Comparison of ENCODE assay signal across 13 mouse cellular contexts in genomic region chr7:35258294-35258693, GRCm38 (mm10). TPM values are rescaled to one million over a fixed set of nuclear protein-coding genes. Genes with fewer than 3 reads are reported as not detected.
"Had no signal": no experiment of that assay in that cellular context is flagged by ENCODE, and none has a peak within 500 bp of the region (broad histone marks: within the 10 kb centered on the region; RNA-seq: fewer than 3 reads in every experiment).

No protein-coding gene starts in this region.

- H3K27me3 ChIP-seq: kidney, embryonic 15.5 days; limb, embryonic 15.5 days; neural tube, embryonic 15.5 days had no signal

- H3K9ac ChIP-seq: kidney, embryonic 15.5 days; limb, embryonic 15.5 days; liver, embryonic 12.5 days; neural tube, embryonic 15.5 days had no signal

- H3K4me1 ChIP-seq: limb, embryonic 15.5 days; liver, embryonic 12.5 days; midbrain, embryonic 10.5 days; neural tube, embryonic 15.5 days had no signal

- H3K9me3 ChIP-seq: kidney, embryonic 15.5 days; limb, embryonic 15.5 days; liver, embryonic 12.5 days; neural tube, embryonic 15.5 days had no signal

- ATAC-seq: intestine, embryonic 16.5 days; liver, embryonic 12.5 days had no signal

- H3K27ac ChIP-seq: kidney, embryonic 15.5 days; left cerebral cortex, adult 2 months; limb, embryonic 15.5 days; liver, embryonic 12.5 days; midbrain, embryonic 10.5 days; neural tube, embryonic 15.5 days had no signal

- H3K4me3 ChIP-seq: kidney, embryonic 15.5 days; left cerebral cortex, adult 2 months; limb, embryonic 15.5 days; liver, embryonic 12.5 days; midbrain, embryonic 10.5 days; myocyte; neural tube, embryonic 15.5 days had no signal

- H3K36me3 ChIP-seq: kidney, embryonic 15.5 days; limb, embryonic 15.5 days; liver, embryonic 12.5 days; midbrain, embryonic 10.5 days; neural tube, embryonic 15.5 days had no signal

- DNase-seq: midbrain, embryonic 14.5 days; right cerebral cortex, adult 18-20 months; right cerebral cortex, postnatal 25 days; thymus, postnatal 36 days had no signal

- H3K4me2 ChIP-seq: kidney, embryonic 15.5 days; limb, embryonic 15.5 days; liver, embryonic 12.5 days; neural tube, embryonic 15.5 days had no signal

RNA-seq across cellular contexts. Expression of gene Lrp3, which starts 43.0 kb away (rescaled TPM):
- total RNA-seq: megakaryocyte, adult 5-6 weeks had no signal
- polyA plus RNA-seq: myocyte had no signal
